Mouse (Mus musculus) kidney, adult 18-20 months (tissue): ENCODE results near the gene Pigr.

Experiments used
- DNase-seq: peaks from one replicate; pipeline ENCODE4 v3.0.0; 2021

The Pigr gene

DNA sequence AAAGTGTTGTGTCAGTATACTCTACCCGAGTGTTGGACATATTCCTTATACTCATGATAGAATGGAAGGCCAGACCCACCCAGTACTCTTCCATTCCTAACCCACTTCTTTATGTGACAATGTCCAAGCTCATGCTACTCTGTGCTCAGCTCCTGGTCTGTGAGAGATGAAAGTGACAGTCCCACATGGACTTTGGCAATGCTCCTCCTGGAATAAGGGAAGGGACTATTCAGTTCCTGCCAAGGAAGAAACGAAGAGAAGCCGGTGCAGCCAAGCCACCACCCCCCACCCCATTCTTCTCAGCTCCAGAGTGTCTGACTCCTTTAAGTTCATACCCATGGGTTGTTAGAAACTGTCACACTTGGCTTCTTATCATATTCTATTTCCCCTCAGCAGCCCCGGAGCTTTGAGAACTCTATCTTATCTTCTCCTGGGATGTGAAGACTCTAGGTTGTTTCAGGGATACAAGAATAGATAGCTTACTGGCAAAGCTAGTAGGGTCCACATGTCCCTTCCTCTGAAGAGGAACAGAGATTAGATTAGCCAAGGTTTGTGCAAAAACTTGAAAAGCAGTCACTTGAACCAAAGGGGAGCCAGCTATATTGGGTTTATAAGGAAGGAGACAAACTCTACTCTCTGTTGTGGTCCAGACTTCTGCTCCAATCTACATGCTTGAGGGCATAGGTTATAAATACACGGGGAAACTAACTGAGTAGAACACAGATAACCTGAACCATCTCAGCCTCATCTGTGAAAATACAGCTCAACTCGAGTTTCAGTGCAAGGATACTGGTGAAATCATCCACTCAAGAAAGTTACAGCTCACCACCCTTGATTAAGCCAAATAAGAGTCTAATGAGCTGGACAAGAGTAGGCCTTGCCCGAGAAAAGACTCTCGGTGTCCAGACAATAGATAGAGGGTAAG lies 3.7 kb downstream of the Pigr start:
- DNase-seq, result no peak

DNA sequence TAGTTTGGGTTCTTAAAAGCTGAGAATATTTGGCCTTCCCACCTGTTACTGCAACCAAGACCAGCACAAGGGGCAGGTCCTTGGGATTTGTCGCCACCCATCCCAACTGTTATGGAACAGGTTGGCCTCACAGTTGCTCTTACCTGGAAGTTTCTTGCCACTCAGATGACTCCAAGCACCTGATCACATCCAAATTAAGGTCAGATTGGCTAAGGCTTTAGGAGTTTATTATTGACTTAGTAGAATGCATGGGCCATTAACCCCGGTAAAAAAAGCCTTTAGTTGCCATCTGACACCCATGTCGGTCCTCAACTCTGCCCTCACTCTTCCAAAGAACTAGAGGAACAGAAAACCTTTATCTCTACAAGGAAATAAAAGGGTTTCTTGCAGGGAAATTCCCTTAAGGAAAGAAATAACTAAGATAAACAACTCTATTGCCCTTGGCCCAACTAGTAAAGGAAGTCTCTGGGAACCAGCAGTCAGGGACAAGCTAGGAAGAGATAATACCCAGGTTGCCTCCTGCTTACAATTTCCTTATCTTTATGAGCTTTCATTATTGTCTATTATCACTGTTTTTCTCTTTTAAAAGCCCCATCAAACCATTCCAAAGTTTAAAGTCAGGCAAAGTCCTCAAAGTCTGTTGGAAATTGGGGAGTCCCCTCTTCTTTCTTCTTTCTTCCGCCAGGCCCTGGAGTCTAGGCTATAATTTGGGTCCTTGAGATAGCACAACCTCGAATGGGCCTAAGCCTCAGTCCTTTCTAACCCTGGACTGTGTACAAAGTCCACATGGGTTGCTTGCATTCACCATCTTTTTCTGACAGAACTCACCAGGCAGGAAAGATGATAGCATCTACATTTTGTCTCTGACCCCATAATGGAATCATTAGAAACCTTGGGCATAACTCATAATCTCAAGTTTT lies 6.0 kb downstream of the Pigr start:
- peak; percentile 71 for DNase-seq

DNA sequence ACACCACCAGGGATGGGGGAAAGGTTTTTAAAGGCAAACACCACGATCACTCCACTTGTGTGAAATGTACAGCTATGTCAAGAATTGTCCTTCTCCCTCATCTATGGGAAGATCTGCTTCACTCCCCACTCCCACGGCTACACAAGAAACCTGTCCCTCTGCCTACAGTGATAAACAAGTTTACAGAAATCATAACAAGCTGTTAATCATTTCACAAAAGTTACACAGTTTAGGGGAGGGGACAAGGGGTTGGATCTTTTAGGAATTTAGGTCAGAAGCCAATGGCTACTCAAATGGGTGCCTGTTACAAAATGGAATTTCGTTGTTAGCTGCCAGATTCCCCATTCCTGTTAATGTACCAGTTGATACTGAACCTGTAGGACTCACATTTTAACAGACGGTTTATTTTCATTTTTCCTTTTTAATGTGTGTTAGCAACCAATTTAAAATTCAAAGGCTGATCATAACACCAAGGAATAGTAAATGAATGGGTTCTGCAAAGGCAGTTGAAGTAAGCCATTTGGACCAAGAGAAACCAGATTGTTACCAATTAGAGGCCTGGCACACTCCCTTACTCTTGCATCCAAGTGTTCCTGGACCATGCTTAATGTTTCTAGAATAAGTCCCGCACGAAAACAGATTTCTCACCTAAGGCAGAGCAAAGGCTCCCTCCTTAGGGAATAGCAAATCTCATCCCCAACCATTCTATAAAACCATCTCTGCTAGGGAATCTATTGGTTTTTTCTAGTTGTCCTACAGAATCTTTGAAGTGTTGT lies 8.9 kb downstream of the Pigr start:
- no peak for DNase-seq

DNA sequence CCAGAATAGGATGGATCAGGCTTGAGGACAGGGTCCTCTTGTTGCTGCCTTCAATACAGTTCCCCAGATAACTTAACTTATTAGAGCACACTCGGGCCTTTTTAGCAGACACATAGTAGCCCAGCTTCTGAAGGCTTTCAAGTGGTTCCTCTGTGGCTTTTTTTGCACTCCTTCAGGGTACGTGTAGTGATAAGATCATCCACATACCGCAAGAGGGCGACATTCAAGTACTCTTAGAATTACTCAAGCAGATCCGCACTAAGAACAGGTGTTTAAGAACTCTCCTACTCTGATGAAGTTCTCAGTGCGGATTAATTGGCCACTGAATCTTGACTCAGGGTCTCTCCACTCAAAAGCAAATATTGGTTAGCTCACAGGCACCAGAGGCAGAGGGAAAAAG lies 11.8 kb downstream of the Pigr start:
- no peak for DNase-seq

DNA sequence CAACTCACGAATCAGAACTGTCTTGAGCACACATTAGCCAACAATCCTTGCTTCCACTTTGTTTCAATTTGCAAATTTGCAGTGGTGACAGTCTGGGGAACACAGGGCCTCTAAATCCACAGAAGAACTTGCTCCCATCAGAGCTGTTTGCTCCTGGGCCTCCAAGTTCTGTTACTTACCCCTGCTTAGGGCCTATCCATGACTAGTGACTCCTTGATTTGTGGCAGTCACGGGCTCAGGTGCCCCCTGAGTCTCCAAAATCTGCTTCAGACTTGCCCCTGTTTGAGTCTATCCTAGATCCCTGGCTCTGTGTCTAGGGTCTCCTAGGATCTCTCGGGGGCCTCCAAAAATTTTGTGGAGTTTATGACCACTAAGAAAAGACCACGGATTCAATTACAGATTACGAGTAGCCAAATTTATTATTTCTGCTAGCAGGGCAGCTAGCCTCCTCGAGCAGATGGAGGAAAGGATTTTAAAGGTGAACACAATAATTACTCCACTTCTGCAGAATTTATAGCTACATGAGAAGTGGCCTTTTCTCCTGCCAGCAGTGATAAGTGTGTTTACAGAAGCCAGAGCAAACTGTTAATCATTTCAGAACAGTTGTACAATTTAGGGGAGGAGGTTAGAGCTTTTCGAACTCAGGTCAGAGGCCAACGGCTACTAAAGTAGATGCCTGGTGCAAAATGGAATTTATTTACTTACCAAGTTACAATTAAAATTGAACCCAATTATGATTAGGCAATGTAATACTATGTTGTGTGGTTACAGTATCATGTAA lies 14.3 kb downstream of the Pigr start:
- no peak for DNase-seq

DNA sequence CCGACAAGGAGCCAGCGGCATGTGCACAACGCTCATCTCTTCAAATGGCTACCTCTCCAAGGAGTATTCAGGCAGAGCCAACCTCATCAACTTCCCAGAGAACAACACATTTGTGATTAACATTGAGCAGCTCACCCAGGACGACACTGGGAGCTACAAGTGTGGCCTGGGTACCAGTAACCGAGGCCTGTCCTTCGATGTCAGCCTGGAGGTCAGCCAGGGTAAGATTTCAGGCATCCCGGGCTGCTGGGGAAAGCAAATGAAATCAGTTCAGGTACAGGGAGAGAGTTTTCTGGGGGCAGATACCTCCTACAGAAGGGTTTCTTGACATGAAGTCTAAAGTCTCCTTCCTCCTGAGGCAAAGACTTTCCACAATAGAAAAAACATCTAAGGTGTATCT lies 15.1 kb downstream of the Pigr start:
- DNase-seq, result peak; percentile 19

DNA sequence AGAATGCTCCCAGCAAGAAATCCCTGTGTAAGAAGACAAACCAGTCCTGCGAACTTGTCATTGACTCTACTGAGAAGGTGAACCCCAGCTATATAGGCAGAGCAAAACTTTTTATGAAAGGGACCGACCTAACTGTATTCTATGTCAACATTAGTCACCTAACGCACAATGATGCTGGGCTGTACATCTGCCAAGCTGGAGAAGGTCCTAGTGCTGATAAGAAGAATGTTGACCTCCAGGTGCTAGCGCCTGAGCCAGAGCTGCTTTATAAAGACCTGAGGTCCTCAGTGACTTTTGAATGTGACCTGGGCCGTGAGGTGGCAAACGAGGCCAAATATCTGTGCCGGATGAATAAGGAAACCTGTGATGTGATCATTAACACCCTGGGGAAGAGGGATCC lies 18.0 kb downstream of the Pigr start:
- no peak for DNase-seq

DNA sequence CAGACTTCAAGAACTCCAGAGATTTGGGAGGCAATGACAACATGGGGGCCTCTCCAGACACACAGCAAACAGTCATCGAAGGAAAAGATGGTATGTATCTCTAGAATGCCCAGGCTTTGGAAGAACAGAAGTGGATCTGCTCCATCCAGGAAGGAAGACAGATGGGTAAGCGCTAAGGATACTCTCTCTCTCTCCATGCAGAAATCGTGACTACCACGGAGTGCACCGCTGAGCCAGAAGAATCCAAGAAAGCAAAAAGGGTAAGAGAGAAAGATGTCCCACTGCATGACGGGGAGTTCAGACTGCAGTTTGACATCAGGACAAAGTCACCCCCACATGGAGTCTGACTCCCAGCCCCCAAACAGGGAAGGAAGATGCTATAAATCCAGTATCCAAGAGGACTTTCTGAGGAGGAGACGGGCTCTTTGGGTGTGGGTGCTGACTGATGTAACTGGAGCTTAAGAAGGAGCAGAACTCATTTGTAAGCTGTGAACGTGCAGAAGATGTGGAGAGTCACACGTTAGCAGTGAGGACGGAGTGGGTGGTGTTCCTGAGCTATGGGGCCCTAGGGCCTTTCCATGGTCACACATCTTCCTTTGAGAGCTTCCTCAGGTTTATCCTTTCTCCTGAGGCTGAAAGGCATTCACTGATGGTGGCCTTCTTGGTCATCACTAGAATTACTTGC lies 23.2 kb downstream of the Pigr start:
- no peak for DNase-seq

DNA sequence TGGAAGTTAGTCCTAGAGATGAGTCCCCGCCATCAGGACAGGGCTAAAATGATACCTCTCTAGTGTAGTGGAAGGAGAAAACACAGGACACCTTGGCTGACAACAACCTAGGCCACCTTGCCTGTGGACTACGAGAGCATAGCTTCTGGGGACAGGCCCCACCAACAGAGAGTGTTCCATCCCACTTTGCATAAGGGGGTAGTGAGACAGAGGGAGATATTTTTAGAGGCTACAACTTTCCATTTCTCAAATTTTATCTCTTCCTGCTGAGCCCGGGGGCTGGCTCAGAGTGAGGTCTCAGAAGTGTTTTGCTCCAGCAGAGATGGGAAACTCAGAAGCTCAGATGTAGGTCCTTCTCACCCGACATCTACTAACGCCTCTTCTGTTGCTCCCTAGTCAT lies 23.9 kb downstream of the Pigr start:
- no peak for DNase-seq

DNA sequence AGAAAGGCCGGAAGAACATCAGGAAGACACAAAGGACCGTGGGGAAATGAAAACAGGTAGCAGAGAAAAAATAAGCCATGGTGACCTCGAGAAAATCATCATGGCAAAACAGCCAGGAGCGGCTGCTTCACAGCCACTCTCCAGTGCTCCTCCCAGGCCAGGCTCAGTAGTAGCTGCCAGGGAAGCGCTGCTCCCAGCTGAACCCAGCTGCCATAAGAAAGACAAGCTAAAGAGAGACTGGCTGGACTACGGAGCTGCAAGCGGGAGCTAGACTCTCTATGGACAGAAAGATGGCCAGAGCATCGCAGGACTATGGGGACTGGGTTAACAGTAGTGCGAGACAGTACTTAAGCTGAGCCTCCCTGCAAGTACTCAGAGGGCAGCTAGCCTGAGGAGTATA lies 28.3 kb downstream of the Pigr start:
- no peak for DNase-seq

DNA sequence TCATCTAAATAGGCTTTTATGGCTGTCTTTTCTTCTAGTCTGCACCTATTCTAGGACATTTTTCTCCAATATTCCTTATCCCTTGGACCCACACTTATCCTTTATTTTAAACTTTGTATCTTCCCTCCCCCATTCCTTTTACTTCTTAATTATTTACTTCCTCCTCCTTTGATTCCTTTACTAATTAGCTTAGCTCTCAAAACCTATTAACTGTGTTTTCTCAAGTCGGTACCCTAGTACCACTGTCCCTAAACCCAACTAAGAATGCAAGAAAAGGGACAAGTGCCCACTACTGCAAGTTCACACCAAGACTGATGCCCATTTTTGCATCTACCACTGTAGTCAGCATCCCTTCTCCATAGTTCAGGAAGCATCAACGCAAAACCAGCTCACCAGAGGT lies 29.2 kb downstream of the Pigr start:
- DNase-seq, result no peak

DNA sequence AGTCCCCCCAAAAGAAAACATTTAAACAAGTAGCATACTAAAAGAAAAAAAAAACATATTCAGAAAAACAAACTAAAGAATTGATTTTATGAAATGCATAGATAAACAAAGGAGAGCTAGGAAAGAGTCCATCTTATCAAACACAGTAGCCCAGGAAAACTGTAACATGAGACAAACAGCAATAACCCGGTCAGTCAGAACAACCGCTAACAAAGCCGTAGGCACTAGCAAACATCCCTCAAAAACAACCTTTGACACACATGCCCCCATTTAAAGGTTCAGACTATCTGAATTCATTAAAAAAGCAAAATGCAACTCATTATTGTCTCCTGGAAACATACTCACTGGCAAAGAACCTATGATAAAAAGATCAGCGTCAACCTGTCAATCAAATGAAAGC lies 31.0 kb downstream of the Pigr start:
- no peak for DNase-seq

DNA sequence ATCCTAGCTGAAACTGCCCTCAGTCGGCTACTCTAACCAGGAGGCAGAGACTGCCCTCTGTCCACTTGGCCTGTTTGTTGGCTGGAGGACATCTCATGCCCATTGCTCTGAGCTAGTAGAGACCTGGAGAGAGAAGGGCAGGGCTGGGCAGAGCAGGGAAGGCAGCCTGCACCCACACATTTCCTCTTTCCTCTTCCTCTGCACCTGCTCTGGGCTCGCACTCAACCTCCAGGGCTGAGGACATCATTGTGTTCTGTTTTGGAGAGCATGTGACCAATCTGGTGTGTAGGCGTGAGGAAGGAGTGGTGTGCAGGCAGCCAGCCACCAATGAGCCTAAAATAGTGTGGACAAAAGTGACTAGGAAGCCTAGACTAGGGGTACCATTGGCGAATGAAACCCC lies 37.8 kb downstream of the Pigr start:
- DNase-seq, result no peak

DNA sequence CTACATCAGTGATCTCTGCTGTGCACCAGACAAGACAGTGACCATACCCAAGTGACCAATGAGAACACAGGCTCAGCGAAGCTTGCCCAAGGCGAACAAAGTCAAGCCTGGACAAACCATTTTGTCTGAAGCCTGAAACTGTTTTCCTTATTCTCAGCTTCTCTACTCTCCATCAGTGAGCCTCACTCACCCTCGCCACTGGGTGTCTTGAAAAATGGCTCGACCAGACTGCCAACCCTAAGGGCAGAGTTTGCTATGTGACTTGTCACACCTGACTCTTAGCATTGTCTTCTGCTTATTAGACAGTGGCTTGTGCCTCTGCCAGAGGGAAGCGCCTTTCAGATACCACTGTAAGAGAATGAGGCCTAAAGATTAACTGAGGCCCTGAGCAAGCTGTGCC lies 38.3 kb downstream of the Pigr start:
- no peak for DNase-seq

DNA sequence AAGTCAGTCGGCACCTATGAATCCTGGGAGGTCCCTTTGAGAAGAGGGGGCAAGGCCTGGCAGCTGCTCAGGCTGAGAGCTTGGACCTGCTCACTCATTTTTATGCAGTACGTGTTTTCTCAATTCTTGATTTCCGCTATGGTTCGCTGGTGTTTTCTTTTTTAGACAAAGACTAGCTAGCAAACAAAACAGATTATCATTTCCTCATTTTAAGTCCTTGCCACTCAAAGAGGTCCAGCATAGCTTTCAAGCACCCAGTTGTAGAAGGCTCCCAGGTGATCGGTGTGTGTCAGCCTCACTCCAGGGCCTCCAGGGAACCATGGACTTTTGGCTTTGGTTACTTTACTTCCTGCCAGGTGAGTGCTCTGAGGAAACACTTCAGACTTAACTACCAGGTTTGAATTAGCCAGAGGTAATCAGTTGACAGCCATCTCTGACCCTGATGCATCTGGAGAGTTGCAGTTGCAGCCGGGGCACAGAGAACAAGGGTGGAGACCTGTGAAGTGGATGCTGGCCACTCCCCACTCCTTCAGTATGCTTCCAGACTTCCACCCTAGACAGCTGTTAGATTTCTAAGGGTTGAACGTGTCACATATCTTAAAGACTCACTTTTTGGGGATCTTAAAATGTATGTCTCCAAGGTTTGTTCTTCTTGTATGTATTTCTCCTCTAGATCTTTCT lies 39.2 kb downstream of the Pigr start, which contains the start of gene Fcmr:
Gene Fcmr, plus strand, starts transcription at position 129 of the 681 bp plus-strand sequence.
- DNase-seq, result no peak

DNA sequence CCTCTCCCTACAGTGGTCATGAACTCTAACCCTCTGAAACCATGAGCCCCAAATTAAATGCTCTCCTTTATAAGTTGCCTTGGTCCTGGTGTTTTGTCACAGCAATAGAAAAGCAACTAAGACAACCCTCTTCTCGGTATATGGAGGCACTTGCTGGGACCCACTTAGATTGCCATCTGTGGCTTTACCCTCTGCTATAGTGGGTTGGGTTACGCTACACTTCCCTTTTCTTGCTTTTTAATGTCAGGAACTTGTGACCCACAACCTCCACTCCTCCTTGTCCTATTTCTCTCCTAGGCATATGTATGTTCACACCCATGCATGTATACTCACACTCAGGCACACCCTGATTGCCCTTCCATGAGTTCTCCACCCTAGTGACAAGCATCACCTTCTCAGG lies 46.4 kb downstream of the Pigr start:
- no peak for DNase-seq

DNA sequence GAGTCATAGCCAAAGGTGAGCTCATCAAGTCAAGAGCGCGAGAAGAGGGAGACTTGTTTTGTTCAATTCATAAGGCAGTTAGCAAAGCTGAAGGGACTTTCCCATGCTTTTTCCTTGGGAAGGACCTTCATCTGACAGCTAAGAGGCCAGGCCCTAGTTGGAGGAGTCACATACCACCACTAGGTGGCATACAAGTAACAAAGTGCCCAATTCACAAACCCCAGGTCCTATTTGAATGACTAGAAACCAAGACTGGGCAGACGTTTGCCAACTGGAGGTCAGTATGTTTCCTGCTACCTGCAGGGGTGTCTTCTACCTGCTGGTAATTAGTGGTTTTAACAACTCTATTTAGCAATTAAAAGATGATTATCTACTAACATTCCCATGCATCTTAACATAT lies 48.7 kb downstream of the Pigr start:
- peak; percentile 42 for DNase-seq

DNA sequence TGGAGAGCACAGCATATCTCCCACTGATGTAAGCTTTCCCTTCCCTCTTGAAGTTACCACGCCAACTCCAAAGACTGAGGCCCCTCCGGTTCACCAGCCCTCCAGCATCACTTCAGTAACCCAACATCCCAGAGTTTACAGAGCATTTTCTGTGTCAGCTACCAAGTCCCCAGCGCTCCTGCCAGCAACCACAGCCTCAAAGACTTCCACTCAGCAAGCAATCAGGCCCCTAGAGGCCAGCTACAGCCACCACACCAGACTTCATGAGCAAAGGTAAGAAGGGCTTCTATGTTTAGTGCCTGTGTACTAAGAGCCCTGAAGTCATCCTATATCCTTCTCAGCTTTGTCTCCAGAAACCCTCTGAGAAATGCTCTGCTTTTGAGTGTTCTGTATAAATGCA lies 49.4 kb downstream of the Pigr start:
- no peak for DNase-seq

DNA sequence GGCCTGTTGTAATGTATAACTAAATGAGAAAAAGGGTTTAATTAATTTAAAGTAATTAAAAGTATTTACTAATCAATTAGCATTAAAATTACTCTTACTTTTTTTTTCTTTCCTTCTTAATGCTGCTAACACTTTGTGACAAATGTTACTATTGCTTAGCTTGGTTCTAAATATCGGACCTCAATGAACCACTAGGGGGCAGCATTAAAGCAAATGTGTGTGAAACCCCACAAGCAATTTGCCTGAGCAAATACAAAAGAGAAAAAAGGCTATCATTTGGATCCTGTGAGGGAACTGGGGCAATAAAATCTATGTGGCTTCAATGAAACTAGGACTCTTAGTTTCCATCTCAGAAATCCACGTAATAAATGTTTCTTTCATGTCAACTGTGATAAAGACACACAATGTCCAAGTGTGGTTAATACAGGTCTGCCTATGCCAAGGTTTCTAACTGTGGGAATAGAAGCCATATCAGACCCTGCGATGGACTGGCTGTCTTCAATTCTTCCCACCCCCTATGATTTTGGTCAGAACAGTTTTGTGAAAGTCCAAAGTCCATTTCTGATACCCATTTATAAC lies 50.5 kb downstream of the Pigr start:
- DNase-seq, result no peak

DNA sequence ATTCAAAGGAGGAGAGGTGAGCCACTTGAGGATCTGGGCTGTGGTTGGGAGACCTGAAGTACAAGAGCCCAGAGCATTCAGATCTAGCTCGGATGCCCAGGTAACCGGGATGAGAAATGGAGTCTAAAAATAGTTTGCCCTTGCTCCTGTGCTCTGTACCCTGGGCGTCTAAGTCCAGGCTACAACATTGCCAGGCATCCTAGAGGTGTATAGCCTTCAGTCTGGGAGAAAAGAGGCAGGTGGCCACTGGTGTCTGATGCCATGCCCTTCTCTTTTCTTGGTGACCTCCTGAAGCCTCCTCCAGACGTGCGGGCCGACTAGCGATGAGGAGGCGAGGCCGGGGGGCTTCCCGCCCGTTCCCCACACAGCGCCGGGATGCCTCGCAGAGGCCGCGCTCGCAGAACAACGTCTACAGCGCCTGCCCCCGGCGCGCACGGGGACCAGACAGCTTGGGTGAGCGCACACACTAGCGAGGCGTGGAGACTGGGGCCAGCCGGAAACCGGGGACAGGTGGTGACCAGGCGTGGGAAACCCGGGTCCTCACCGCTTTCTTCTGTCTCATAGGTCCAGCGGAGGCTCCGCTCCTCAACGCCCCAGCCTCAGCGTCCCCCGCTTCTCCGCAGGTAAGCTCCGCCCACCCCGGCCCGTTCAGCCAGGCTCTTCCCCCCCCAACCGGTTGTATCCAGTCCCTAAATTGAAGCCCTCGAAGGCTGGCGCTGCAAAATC lies 51.6 kb downstream of the Pigr start:
- peak; percentile 38 for DNase-seq
